Mouse (Mus musculus) heart, embryonic 10.5 days (tissue): ENCODE measurements around the gene Ajm1. TPM values are rescaled to one million over a fixed set of nuclear protein-coding genes. Genes with fewer than 3 reads are reported as not detected.

Experiments
- polyA plus RNA-seq: library from polyadenylated mRNA; unstranded; fragments of >200 nt; fragmentation: Nextera tagmentation; extraction: Ambion mirVana; gene quantifications from 2 replicates; pipeline ENCODE4 v1.2.1, GENCODE M21; 2016

The Ajm1 gene
- polyA plus RNA-seq, 1 experiment from 2014 or later = 0.08 TPM

Other genes starting within 250 kb of the Ajm1 start
- 31.7 and 52.3 TPM in 2 replicates for gene Man1b1, start 249.4 kb downstream of the Ajm1 start, polyA plus RNA-seq
- gene Dpp7, start 225.4 kb downstream of the Ajm1 start, polyA plus RNA-seq = 12.9 and 19.1 TPM in 2 replicates
- 9.5 and 12.7 TPM in 2 replicates for gene Uap1l1, start 216.1 kb downstream of the Ajm1 start, polyA plus RNA-seq
- gene Sapcd2, start 209.4 kb downstream of the Ajm1 start, polyA plus RNA-seq = 26.8 and 31.8 TPM in 2 replicates
- not detected in 2 replicates for gene Entpd2, start 185.9 kb downstream of the Ajm1 start, polyA plus RNA-seq
- 14.6 and 16.5 TPM in 2 replicates for gene Npdc1, start 182.4 kb downstream of the Ajm1 start, polyA plus RNA-seq
- gene Fut7, start 158.5 kb downstream of the Ajm1 start, polyA plus RNA-seq = not detected in 2 replicates
- gene Abca2, start 153.1 kb downstream of the Ajm1 start, polyA plus RNA-seq = 3.5 and 4.7 TPM in 2 replicates
- gene Clic3, start 124.9 kb downstream of the Ajm1 start, polyA plus RNA-seq = 0.69 and 1.1 TPM in 2 replicates
- 15.6 and 17.7 TPM in 2 replicates for gene Paxx, start 120.7 kb downstream of the Ajm1 start, polyA plus RNA-seq
- gene Ptgds, start 111.7 kb downstream of the Ajm1 start, polyA plus RNA-seq = 0.18 and 0.32 TPM in 2 replicates
- gene Lcn12, start 87.8 kb downstream of the Ajm1 start, polyA plus RNA-seq = not detected in 2 replicates
- gene Fbxw5, start 81.0 kb downstream of the Ajm1 start, polyA plus RNA-seq = 86.0 and 92.1 TPM in 2 replicates
- 4.2 and 6.0 TPM in 2 replicates for gene C8g, start 80.0 kb downstream of the Ajm1 start, polyA plus RNA-seq
- 29.7 and 30.9 TPM in 2 replicates for gene Traf2, start 34.8 kb downstream of the Ajm1 start, polyA plus RNA-seq
- gene Edf1, start 23.9 kb downstream of the Ajm1 start, polyA plus RNA-seq = 336 and 382 TPM in 2 replicates
- 1.6 and 3.7 TPM in 2 replicates for gene Mamdc4, start 6.9 kb downstream of the Ajm1 start, polyA plus RNA-seq
- 160 and 170 TPM in 2 replicates for gene Phpt1, start 6.5 kb downstream of the Ajm1 start, polyA plus RNA-seq
- 57.9 and 69.6 TPM in 2 replicates for gene Rabl6, start 26.8 kb upstream of the Ajm1 start, polyA plus RNA-seq
- 0.07 and 0.21 TPM in 2 replicates for gene Ccdc183, start 35.9 kb upstream of the Ajm1 start, polyA plus RNA-seq
- gene Tmem141, start 40.2 kb upstream of the Ajm1 start, polyA plus RNA-seq = 14.9 and 18.5 TPM in 2 replicates
- gene Fcna, start 46.3 kb upstream of the Ajm1 start, polyA plus RNA-seq = 0.26 and 1.5 TPM in 2 replicates
- not detected in 2 replicates for gene Lcn8, start 71.4 kb upstream of the Ajm1 start, polyA plus RNA-seq
- not detected in 2 replicates for gene Lcn5, start 76.2 kb upstream of the Ajm1 start, polyA plus RNA-seq
- gene Lcn6, start 95.0 kb upstream of the Ajm1 start, polyA plus RNA-seq = not detected in 2 replicates
- gene Lcn10, start 101.0 kb upstream of the Ajm1 start, polyA plus RNA-seq = not detected in 2 replicates
- not detected in 2 replicates for gene Obp2a, start 118.3 kb upstream of the Ajm1 start, polyA plus RNA-seq
- 53.4 and 65.8 TPM in 2 replicates for gene Bmyc, start 125.0 kb upstream of the Ajm1 start, polyA plus RNA-seq
- gene Obp2b, start 155.3 kb upstream of the Ajm1 start, polyA plus RNA-seq = not detected in 2 replicates
- not detected in 2 replicates for gene Lcn3, start 183.8 kb upstream of the Ajm1 start, polyA plus RNA-seq
- gene Lcn11, start 195.3 kb upstream of the Ajm1 start, polyA plus RNA-seq = not detected in 2 replicates
- gene Gm13539, start 200.5 kb upstream of the Ajm1 start, polyA plus RNA-seq = not detected in 2 replicates
- gene Glt6d1, start 234.1 kb upstream of the Ajm1 start, polyA plus RNA-seq = not detected in 2 replicates
- not detected in 2 replicates for gene Lcn9, start 241.4 kb upstream of the Ajm1 start, polyA plus RNA-seq